Mouse (Mus musculus) liver, embryonic 13.5 days (tissue): ENCODE data around the gene A830031A19Rik. TPM values are rescaled to one million over a fixed set of nuclear protein-coding genes. Genes with fewer than 3 reads are reported as not detected.

Source experiments
- ATAC-seq: fragments of 200-750 bp; cut with Nextera tagmentation; 2 replicates; pipeline ENCODE4 v1.8.0; 2017; ENCODE audit warnings: low read depth, mild to moderate bottlenecking, moderate number of reproducible peaks, moderate library complexity
- DNase-seq: peaks from one replicate; pipeline ENCODE4 v3.0.0; 2022
- H3K27ac ChIP-seq: fragments of 300-500 bp; sonication (generic); 2 replicates; pipeline ENCODE4 v1.5.1; 2015; ENCODE audit warnings: moderate library complexity, mild to moderate bottlenecking, inconsistent platforms
- H3K27me3 ChIP-seq: fragments of 300-500 bp; sonication (generic); 2 replicates; pipeline ENCODE4 v1.6.1; 2015; ENCODE audit warnings: mild to moderate bottlenecking, inconsistent platforms
- H3K36me3 ChIP-seq: fragments of 300-500 bp; sonication (generic); 2 replicates; pipeline ENCODE4 v1.6.1; 2015; ENCODE audit warnings: mild to moderate bottlenecking, inconsistent platforms
- H3K4me1 ChIP-seq: fragments of 300-500 bp; sonication (generic); replicated peaks from 2 replicates; pipeline ENCODE4 v1.6.1; 2015; ENCODE audit warnings: inconsistent platforms
- H3K4me2 ChIP-seq: fragments of 300-500 bp; sonication (generic); 2 replicates; pipeline ENCODE4 v1.6.1; 2015; ENCODE audit warnings: inconsistent platforms, mild to moderate bottlenecking, moderate library complexity
- H3K4me3 ChIP-seq: fragments of 300-500 bp; sonication (generic); replicated peaks from 2 replicates; pipeline ENCODE4 v1.5.1; 2015; ENCODE audit warnings: mild to moderate bottlenecking, inconsistent platforms
- H3K9ac ChIP-seq: fragments of 300-500 bp; sonication (generic); 2 replicates; pipeline ENCODE4 v1.6.1; 2015; ENCODE audit warnings: mild to moderate bottlenecking, inconsistent platforms
- H3K9me3 ChIP-seq: fragments of 300-500 bp; sonication (generic); replicated peaks from 2 replicates; pipeline ENCODE4 v1.6.1; 2016; ENCODE audit warnings: inconsistent platforms
- WGBS: fragments of 180-500 bp; shearing (Covaris S2); methylation state at CpG from one replicate; pipeline ENCODE4 v1.1.7; 2015; ENCODE audit not compliant: insufficient replicate concordance; 5-methylcytosine and 5-hydroxymethylcytosine counted together
- polyA plus RNA-seq: library from polyadenylated mRNA; unstranded; fragments of >200 nt; fragmentation: Nextera tagmentation; extraction: Ambion mirVana; gene quantifications from 2 replicates; pipeline ENCODE4 v1.2.1, GENCODE M21; 2015

The A830031A19Rik gene
- polyA plus RNA-seq = not detected in 2 replicates

DNA sequence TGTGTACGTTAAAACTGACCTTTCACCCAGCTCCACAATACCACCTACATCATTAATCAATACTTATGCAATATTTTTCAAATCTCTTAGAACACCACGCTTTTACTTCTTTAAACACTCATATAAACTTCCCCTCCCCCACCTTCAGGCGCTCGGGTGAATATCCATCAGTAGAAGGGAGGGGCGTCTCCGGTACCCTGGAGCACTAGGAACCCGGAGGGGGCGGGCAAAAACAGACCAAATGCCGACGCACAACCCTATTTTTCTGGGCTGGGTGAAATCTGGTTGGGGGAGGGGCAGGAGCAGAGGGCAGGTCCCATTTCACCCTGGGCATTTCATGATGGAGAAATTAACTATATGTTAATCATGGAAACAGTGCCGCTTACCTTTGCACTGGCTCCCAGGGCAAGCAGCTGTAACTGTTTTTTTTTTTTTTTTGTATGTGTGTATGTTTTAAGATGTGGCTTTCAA is at the start of gene A830031A19Rik:
Gene A830031A19Rik, minus strand, starts transcription at position 421 of the 471 bp plus-strand sequence.
- WGBS = 0% methylated on average over 11 of the region's 11 CpGs
- ATAC-seq (no peak), DNase-seq (peak; percentile 48)
- H3K9me3 ChIP-seq = no peaks in the 10 kb centered on the region
- peak within 1 kb of the TSS; percentile 92 for H3K27ac ChIP-seq
- peak within 1 kb of the TSS; percentile 90 for H3K9ac ChIP-seq
- peaks cover 19% of the 10 kb centered on the region for H3K27me3 ChIP-seq
- peak within 1 kb of the TSS; percentile 98 for H3K4me2 ChIP-seq
- H3K4me3 ChIP-seq = peak within 1 kb of the TSS; percentile 85
- no peaks in the 10 kb centered on the region for H3K36me3 ChIP-seq
- peaks cover 38% of the 10 kb centered on the region for H3K4me1 ChIP-seq

DNA sequence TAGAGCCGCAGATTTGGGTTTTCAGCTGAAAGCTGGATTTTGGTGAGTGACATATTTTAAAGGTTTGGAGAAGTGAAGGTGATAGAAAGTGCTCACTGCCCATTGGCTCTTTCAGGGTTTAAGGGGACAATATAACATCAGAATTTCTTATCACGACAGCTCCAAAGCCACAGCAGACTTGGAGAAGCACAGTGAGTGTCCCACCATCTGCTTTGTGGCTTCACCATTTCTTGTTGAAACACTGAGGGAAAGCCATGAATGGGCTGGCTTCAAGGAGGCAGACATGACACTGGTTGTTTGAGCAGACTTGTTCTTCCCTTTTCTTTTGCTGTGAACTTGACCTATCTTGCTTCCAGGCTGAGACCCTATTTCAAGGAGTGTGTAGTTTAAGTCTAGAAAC is 49.1 kb upstream of the A830031A19Rik start:
- H3K4me1 ChIP-seq = peaks cover 99% of the 10 kb centered on the region
- no peak for ATAC-seq
- 30% methylated on average over 2 of the region's 2 CpGs for WGBS

DNA sequence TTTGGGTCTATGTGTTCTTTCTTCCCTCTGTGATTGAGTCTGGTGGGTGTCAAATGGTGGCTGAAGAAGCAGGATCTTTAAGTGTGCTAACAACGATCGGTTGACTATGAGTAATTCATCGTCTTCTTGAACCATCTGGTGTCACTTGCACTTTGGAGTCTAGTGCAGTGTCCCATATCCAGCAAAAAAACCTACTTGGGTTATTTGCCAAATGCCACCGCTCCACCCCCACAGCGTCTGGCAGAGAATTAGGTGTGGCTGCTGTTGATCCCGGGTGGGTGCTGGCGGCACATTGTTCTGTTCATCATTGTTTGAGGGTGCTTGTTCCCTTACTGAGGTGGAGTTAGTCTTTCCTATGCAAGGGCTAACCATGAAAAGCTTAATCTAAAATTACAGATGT is 48.0 kb upstream of the A830031A19Rik start:
- H3K9ac ChIP-seq = peak overlapping the region; percentile 3; the same call in 1 of the 2 replicates

More for the DNA sequence above, 49.1 kb upstream of the A830031A19Rik start:
- H3K27me3 ChIP-seq = no peaks in the 10 kb centered on the region
- H3K27ac ChIP-seq = peak overlapping the region; percentile 79
- H3K4me2 ChIP-seq = no peak overlapping the region
- H3K9me3 ChIP-seq = no peaks in the 10 kb centered on the region
- DNase-seq = no peak
- H3K9ac ChIP-seq = peak overlapping the region; percentile 40
- H3K4me3 ChIP-seq = no peak overlapping the region
- peaks cover 35% of the 10 kb centered on the region for H3K36me3 ChIP-seq

DNA sequence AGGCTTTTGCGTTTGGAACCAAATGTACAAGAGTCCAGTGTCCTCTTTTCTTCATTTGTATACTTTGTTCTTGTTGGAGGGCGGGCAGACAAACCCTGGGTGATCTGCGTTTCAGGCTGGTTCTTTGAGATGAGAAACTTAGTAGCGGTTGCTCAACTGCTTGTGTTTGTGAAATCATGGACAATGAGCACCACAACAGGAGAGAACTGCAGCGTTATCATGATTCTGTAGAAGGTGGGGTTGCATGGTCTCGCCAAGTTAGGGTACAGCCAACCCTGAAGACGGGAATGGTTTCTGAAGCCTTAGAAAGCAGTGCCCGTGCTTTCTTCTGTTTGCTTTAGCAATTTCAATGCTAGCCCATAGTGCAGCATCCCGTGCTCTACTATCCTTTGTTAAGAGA is 46.3 kb upstream of the A830031A19Rik start:
- 73% methylated on average over 9 of the region's 9 CpGs for WGBS
- DNase-seq (no peak), ATAC-seq (no peak)
- Histone ChIP-seq H3K36me3 (peaks cover 47% of the 10 kb centered on the region), H3K9me3 (no peaks in the 10 kb centered on the region), H3K27me3 (no peaks in the 10 kb centered on the region), H3K27ac (peak overlapping the region; percentile 60), H3K4me3 (no peak overlapping the region), H3K4me1 (peaks cover 97% of the 10 kb centered on the region), H3K9ac (no peak overlapping the region), H3K4me2 (no peak overlapping the region)

More for the DNA sequence above, 48.0 kb upstream of the A830031A19Rik start:
- Histone ChIP-seq H3K4me3 (no peak overlapping the region), H3K27me3 (no peaks in the 10 kb centered on the region), H3K36me3 (peaks cover 46% of the 10 kb centered on the region), H3K27ac (0 out of 2 replicates have a peak overlapping the region, but pooled peaks have one; percentile 18), H3K4me2 (no peak overlapping the region), H3K9me3 (no peaks in the 10 kb centered on the region), H3K4me1 (peaks cover 99% of the 10 kb centered on the region)
- 60% methylated on average over 7 of the region's 7 CpGs for WGBS
- DNase-seq = no peak
- no peak for ATAC-seq

DNA sequence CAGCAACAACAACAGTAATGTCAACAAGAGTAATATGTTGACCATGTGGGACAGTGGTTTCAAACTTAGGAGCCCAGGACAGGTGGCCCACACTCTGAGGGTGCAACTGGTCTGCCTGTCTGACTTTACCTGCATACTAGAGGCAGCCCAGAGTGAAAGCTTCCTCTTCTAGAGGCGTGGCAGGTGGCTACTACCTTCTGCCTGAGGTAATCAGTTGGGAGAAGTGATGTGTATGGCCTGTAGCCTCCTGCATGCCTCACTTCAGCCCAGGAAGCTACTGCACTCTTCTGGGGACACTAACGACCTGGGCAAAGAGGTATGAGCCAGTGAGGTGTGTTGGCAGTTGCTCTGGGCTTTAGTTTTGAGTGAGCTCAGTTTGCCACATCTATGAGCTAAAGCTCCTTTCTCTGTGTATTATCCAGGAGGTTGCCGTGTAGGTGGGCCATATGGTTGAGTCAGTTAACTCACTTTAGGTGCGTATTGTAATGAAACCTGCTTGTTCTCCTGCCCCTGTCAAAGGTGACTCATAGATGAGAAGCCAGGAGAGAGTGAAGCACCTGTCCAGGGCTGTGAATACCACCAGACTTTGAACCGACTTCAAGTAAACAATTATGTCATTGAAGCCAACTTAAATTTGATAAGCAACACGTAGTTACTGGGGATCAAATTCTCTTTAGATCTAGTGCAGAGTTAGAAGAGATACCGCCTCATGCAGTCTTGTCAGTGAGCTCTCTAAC is 41.9 kb upstream of the A830031A19Rik start:
- 68% methylated on average over 7 of the region's 7 CpGs for WGBS
- no peak overlapping the region for H3K4me3 ChIP-seq
- H3K4me1 ChIP-seq = peaks cover 94% of the 10 kb centered on the region
- no peak overlapping the region for H3K9ac ChIP-seq
- DNase-seq = no peak
- H3K36me3 ChIP-seq = peaks cover 77% of the 10 kb centered on the region
- no peak overlapping the region for H3K4me2 ChIP-seq
- H3K27ac ChIP-seq = peak overlapping the region; percentile 61
- ATAC-seq = no peak
- H3K9me3 ChIP-seq = no peaks in the 10 kb centered on the region
- H3K27me3 ChIP-seq = no peaks in the 10 kb centered on the region

DNA sequence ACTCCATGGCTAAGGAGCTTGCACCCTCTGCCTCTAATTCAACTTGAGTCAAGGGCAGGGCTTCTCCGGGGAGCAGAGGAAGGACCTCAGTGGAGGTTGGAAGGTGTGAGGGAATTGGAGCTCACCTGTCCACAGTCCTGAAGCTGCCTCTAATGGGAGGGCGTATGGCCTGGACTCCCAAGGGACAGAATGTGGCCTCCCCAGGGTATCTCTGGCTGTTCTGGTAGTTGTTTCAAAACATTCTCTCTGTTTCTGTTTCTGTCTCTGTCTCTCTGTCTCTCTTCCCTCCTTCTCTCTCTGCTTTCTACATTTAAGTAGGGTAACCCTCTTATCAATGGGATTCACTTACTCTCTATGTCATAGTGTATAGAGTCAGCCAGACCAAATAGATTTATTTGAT is 41.2 kb upstream of the A830031A19Rik start:
- Histone ChIP-seq H3K4me3 (no peak overlapping the region), H3K4me2 (no peak overlapping the region), H3K9me3 (no peaks in the 10 kb centered on the region), H3K36me3 (peaks cover 75% of the 10 kb centered on the region), H3K4me1 (peaks cover 94% of the 10 kb centered on the region), H3K27me3 (no peaks in the 10 kb centered on the region), H3K27ac (peak overlapping the region; percentile 76), H3K9ac (peak overlapping the region; percentile 0; the same call in 1 of the 2 replicates)
- 80% methylated on average over 2 of the region's 2 CpGs for WGBS
- ATAC-seq = no peak
- DNase-seq = no peak

DNA sequence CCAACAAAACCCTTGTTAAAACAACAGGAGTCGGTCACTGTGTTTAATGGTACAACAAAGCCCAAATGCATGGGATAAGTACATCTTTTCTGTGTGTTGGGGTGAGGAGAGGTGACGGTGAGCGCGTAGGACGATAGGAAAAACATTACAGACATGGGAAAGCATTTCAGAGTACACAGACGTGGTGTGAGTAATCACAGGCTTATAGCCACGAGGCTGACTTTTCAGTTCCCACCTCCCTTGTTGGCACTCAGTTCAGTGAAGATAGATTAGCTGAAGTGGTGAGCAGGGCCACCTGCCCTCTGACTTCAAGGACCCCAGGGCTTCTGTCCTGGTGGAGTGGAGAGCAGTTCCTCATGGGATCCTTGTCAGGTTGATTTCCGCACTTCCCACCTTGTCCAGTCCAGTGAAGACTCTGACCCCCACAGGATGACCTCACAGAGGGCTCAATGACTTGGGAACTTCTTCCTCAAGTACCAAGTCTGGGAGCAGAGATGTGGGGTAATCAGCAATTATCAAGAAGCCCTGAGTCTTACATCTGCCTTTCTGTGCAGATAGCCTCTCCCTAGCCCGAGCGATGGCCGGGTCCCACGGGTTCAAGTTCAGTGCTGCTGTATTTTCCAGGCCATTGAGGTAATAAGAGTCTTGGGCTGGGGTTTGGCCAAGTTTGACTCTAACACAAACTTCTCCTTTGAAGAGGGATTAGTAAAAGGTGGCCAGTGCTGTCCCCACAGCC is 40.3 kb upstream of the A830031A19Rik start:
- 60% methylated on average over 12 of the region's 12 CpGs for WGBS
- H3K36me3 ChIP-seq = peaks cover 77% of the 10 kb centered on the region
- H3K4me3 ChIP-seq = no peak overlapping the region

DNA sequence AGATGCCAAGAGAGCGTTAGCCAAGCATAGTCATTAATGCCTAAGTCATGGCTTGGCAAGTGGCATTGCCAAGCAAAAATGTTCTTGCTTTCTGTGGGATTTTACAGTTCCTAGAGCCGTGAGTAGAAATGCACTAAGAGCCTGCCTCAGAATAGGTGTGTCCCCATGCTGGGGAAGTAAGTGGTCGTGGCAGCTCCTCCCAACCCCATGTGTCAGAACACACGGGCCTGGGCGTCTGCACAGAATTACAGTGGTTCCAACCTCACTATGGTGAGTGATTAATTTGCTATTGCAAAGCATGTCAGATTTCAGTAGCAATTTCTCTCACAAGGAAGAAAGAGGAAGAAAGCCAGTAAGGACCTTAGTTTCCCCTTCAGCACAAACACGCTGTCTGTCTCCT is 36.9 kb upstream of the A830031A19Rik start:
- H3K36me3 ChIP-seq = peaks cover 62% of the 10 kb centered on the region
- H3K4me1 ChIP-seq = peaks cover 86% of the 10 kb centered on the region
- ATAC-seq = no peak
- no peak overlapping the region for H3K4me3 ChIP-seq
- no peak overlapping the region for H3K27ac ChIP-seq
- H3K27me3 ChIP-seq = no peaks in the 10 kb centered on the region
- WGBS = 54% methylated on average over 6 of the region's 6 CpGs
- no peak for DNase-seq
- no peak overlapping the region for H3K4me2 ChIP-seq
- no peaks in the 10 kb centered on the region for H3K9me3 ChIP-seq
- H3K9ac ChIP-seq = no peak overlapping the region

More for the DNA sequence above, 40.3 kb upstream of the A830031A19Rik start:
- Histone ChIP-seq H3K4me2 (no peak overlapping the region), H3K27me3 (no peaks in the 10 kb centered on the region), H3K9me3 (no peaks in the 10 kb centered on the region), H3K27ac (peak overlapping the region; percentile 76), H3K4me1 (peaks cover 91% of the 10 kb centered on the region), H3K9ac (peak overlapping the region; percentile 26)
- ATAC-seq = peak; percentile 57
- no peak for DNase-seq

DNA sequence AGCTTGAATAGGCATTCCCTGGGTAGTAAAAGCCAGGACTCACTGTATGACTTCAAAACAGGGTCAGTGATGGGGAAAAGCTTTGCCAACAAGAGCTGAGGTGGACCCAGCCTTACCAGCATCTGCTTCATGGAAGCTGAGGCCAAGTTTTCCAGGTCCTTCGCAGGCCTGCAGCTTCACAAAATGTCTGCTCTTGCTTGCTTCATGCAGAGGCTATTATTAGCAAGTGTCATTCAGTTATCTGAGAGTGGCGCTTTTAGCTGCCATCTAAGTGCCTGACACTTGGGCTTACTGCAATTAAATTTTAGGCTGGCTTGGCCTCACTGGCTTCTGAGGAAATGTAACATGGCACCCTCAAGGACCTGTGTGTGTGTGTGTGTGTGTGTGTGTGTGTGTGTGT is 35.3 kb upstream of the A830031A19Rik start:
- ATAC-seq (no peak), DNase-seq (no peak)
- H3K4me1 ChIP-seq = peaks cover 78% of the 10 kb centered on the region
- H3K4me2 ChIP-seq = no peak overlapping the region
- no peaks in the 10 kb centered on the region for H3K9me3 ChIP-seq
- peak overlapping the region; percentile 59 for H3K27ac ChIP-seq
- peaks cover 56% of the 10 kb centered on the region for H3K36me3 ChIP-seq
- H3K4me3 ChIP-seq = no peak overlapping the region
- no peak overlapping the region; the same call in 1 of the 2 replicates for H3K9ac ChIP-seq
- no peaks in the 10 kb centered on the region for H3K27me3 ChIP-seq
- WGBS = 68% methylated on average over 2 of the region's 2 CpGs

DNA sequence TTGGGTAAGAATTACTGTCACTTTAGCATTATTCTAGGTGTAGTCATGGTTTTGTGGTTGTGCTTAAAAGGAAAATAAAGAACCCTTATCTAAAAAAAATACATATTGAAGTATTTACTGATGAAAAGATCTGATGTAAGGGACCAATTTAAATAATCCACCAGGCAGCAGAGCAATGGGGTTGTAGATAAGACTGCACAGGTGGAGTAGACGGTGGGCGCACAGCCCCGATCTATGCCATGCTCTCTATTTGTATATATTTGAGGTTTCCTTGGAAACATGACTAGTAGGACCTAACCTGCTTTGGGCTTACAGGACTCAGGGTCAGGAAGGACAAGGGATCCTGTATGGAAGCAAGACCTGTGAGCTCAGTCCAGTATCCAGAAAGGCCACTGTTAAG is 34.5 kb upstream of the A830031A19Rik start:
- H3K27ac ChIP-seq = peak overlapping the region; percentile 59
- no peak overlapping the region for H3K9ac ChIP-seq
- H3K9me3 ChIP-seq = no peaks in the 10 kb centered on the region
- DNase-seq (no peak), ATAC-seq (0 out of 2 replicates have a peak, but pooled peaks have one; percentile 37)
- no peak overlapping the region for H3K4me3 ChIP-seq
- 50% methylated on average over 3 of the region's 3 CpGs for WGBS
- H3K36me3 ChIP-seq = peaks cover 52% of the 10 kb centered on the region
- no peaks in the 10 kb centered on the region for H3K27me3 ChIP-seq
- H3K4me1 ChIP-seq = peaks cover 75% of the 10 kb centered on the region
- no peak overlapping the region for H3K4me2 ChIP-seq

DNA sequence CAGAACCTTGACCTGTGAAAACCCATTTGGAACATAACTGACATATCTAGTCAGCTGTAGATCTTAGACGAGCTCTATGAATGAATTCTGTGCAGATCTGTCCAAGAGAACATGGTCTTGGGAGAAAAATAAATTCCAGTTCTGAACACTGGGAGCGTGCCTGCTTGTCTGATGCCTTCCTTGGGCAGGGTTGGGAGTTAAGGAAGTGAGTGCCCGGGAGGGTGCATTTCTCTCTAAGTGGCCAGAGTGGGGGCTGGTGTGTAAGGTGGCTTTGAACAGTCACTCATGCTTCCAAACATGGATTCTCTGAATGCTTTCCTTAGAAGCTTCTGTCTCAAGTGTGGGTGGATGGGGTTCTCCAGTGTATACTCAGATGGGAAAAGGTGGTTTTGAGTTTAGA is 34.1 kb upstream of the A830031A19Rik start:
- ATAC-seq (no peak), DNase-seq (no peak)
- H3K4me1 ChIP-seq = peaks cover 74% of the 10 kb centered on the region
- H3K4me3 ChIP-seq = no peak overlapping the region
- H3K9me3 ChIP-seq = no peaks in the 10 kb centered on the region
- no peaks in the 10 kb centered on the region for H3K27me3 ChIP-seq
- 0 out of 2 replicates have a peak overlapping the region, but pooled peaks have one; percentile 20 for H3K9ac ChIP-seq
- peaks cover 50% of the 10 kb centered on the region for H3K36me3 ChIP-seq
- H3K4me2 ChIP-seq = no peak overlapping the region
- H3K27ac ChIP-seq = peak overlapping the region; percentile 45
- WGBS = 58% methylated on average over 3 of the region's 3 CpGs
